Mouse (Mus musculus) olfactory bulb, adult 2 months (tissue): ENCODE data around the gene Psme3. TPM values are rescaled to one million over a fixed set of nuclear protein-coding genes. Genes with fewer than 3 reads are reported as not detected.

Experiments used
- H3K27ac ChIP-seq: fragments of 200-500 bp; 2 replicates; pipeline ENCODE4 v1.5.1; 2012; ENCODE audit warnings: low read depth, low read length; ENCODE audit not compliant: insufficient read depth
- H3K4me1 ChIP-seq: fragments of 200-500 bp; 2 replicates; pipeline ENCODE4 v1.6.1; 2012; ENCODE audit warnings: low read length; ENCODE audit not compliant: control insufficient read depth, insufficient read depth
- H3K4me3 ChIP-seq: fragments of 200-500 bp; 2 replicates; pipeline ENCODE4 v1.5.1; 2012; ENCODE audit warnings: mild to moderate bottlenecking, low read depth, low read length, moderate library complexity; ENCODE audit not compliant: insufficient read depth
- CTCF ChIP-seq: fragments of 200-500 bp; IDR thresholded peaks from 2 replicates; pipeline ENCODE4 v1.5.1; 2012; ENCODE audit warnings: low read depth, mild to moderate bottlenecking, low read length, moderate library complexity; ENCODE audit not compliant: insufficient read depth
- POLR2A ChIP-seq: fragments of 200-500 bp; IDR thresholded peaks from 2 replicates; pipeline ENCODE4 v1.6.1; 2012; ENCODE audit warnings: mild to moderate bottlenecking, low read depth, low read length, moderate library complexity; ENCODE audit not compliant: insufficient read depth
- WGBS: fragments of 180-500 bp; shearing (Covaris S2); methylation state at CpG from one replicate; pipeline ENCODE4 v1.1.7; 2018; 5-methylcytosine and 5-hydroxymethylcytosine counted together
- polyA plus RNA-seq: library from polyadenylated mRNA; stranded (reverse); fragments of >200 nt; gene quantifications from 2 replicates; pipeline ENCODE4 v1.2.4, GENCODE M21; 2012; ENCODE audit warnings: low replicate concordance; ENCODE audit not compliant: missing spikeins, insufficient read depth, insufficient read length

Gene Psme3
- polyA plus RNA-seq, 1 experiment: not detected

DNA sequence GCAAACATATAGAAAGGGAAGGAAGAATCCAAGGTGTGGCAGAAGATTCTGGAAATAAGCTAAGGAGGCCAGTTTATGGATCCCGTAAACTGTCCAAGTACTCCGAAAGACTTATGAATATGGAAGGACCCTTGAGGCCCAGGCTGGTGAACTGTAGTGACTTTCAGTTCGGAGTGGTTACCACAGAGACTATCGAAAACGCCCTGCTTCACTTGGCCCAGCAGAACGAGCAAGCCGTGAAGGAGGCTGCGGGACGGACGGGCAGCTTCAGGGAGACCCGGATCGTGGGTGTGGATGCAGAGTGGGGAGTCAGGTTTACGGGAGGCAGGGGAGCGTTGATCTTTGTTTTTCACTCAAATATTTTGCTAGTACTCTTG is 36.8 kb upstream of the Psme3 start:
- Histone ChIP-seq H3K27ac (no peak overlapping the region), H3K4me3 (peak overlapping the region; percentile 98), H3K4me1 (peaks cover 24% of the 10 kb centered on the region)
- 54% methylated on average over 14 of the region's 14 CpGs for WGBS
- TF ChIP-seq POLR2A (no peak), CTCF (no peak)

DNA sequence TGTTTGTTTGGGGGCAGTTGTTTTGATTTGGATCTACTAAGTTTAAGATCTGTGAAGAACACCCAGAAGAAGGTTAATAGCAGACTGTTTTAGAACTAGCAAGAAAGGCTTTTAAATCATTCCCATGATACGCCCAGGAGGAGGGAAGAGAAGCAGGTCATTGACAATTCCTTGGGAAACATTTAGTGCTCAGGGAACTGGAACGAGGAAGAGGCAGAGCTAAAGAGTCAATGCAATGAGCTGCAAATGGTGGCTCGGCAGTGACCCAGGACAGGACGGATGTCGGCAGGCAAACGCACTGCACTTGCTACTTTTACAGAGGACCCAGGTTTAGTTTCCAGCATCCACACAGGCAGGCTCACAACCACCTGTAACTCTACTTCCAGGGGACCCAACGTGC is 35.2 kb upstream of the Psme3 start:
- TF ChIP-seq CTCF (no peak), POLR2A (no peak)
- H3K27ac ChIP-seq: no peak overlapping the region
- 53% methylated on average over 7 of the region's 7 CpGs for WGBS
- no peak overlapping the region for H3K4me3 ChIP-seq
- H3K4me1 ChIP-seq: peaks cover 24% of the 10 kb centered on the region

DNA sequence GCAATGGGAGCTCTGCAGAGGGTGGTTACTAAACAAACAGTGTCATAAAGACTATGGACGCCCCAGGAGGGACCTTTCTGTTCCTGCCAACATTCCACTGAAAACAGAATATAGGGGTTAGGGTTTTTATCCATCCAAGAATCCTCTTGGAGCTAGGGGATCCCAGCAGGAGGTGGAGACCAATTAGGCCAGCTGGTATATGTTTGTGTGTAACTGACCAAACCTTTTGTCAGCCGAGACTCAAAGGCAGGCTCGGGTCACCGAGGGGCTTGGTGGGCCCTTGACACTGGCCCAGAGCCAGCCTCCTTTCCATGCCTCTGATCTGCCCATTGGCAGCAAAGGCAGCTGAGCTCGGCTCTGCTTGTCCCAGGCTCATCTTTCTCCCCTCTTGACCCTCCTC is 33.1 kb upstream of the Psme3 start:
- Histone ChIP-seq H3K4me1 (peaks cover 7% of the 10 kb centered on the region), H3K4me3 (no peak overlapping the region), H3K27ac (no peak overlapping the region)
- WGBS: 10% methylated on average over 5 of the region's 5 CpGs
- TF ChIP-seq CTCF (no peak), POLR2A (no peak)

DNA sequence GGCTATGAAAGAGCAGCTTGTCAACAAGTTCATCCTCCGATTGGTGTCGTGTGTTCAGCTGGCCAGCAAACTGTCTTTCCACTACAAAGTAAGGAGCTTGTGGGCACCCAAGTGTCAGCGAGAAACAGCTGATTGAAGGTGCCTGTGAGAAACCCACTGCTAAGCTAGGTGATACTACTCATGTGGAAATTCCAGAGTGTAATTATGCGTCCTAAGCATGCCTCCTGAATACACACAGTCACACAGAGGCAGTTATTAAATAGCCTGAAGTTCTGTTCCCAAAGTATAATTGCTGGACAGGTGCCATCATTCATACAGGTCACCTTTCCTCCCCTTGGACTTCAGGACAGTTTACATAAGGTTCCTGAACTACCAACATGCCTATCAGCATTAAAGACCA is 32.2 kb upstream of the Psme3 start:
- TF ChIP-seq POLR2A: no peak
- TF ChIP-seq CTCF: no peak
- H3K4me1 ChIP-seq: peaks cover 3% of the 10 kb centered on the region
- 70% methylated on average over 4 of the region's 4 CpGs for WGBS
- no peak overlapping the region for H3K27ac ChIP-seq
- no peak overlapping the region for H3K4me3 ChIP-seq

DNA sequence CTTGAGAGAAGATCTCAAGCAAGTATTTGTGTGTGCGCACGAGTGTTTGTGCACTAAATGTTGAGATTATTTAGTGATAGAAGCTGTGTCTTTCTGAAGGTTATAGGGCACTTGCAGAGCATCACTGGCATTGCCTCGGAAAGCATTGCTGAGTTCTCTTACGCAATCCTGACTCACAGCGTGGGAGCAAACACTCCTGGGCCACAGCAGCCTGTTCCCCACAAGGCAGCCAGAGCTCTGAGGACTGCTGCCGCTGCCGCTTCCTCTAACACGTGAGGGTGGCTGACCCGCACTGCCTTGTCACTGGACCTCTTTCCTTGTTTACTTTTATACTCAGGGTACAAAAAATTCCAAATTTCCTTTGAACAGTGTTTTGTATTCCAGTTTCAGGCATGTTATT is 28.7 kb upstream of the Psme3 start:
- WGBS: 76% methylated on average over 9 of the region's 9 CpGs
- no peak overlapping the region for H3K27ac ChIP-seq
- TF ChIP-seq CTCF (no peak), POLR2A (no peak)
- no peaks in the 10 kb centered on the region for H3K4me1 ChIP-seq
- H3K4me3 ChIP-seq: no peak overlapping the region

DNA sequence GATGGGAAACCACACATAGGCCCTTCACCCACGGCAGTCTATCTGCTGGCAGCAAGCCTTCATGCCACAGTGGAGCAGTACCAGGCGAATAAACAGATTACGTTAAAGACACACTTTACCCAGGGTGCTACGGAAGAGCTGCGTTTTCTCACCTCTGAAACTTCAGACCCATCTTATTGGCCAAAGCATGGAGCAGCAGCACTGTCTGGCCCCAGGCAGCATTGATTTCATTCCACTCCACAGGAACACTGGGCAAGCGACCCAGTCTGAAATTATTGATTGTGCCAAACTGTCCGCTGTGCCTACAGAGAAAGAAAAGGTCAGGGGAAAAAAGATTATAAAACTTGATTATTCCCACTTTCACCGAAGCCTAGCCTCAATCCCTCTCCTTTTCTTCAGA is 24.8 kb upstream of the Psme3 start:
- Histone ChIP-seq H3K4me1 (no peaks in the 10 kb centered on the region), H3K27ac (no peak overlapping the region), H3K4me3 (no peak overlapping the region)
- WGBS: 88% methylated on average over 8 of the region's 8 CpGs
- no peak for TF ChIP-seq POLR2A
- no peak for TF ChIP-seq CTCF

DNA sequence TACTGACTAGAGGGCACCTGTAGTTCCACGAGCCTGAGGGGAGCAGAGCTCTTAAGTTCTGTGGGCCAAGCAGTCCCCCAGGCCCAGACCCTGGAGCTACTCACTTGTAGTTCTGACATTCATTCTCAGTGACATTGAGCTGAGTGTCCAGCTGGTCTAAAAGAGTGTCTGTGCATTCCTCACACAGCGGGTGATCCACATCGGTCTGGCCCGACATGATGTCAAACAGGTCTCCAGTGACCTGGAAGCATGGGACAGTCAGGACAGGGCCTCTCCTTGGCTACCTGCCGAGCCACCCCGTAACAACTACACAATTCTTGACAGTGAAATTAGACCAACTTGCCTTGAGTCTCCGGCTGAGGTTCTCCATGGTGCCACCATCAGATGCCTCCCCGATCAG is 20.8 kb upstream of the Psme3 start:
- no peak for TF ChIP-seq CTCF
- TF ChIP-seq POLR2A: no peak
- no peaks in the 10 kb centered on the region for H3K4me1 ChIP-seq
- no peak overlapping the region for H3K27ac ChIP-seq
- WGBS: 91% methylated on average over 8 of the region's 8 CpGs
- H3K4me3 ChIP-seq: no peak overlapping the region

DNA sequence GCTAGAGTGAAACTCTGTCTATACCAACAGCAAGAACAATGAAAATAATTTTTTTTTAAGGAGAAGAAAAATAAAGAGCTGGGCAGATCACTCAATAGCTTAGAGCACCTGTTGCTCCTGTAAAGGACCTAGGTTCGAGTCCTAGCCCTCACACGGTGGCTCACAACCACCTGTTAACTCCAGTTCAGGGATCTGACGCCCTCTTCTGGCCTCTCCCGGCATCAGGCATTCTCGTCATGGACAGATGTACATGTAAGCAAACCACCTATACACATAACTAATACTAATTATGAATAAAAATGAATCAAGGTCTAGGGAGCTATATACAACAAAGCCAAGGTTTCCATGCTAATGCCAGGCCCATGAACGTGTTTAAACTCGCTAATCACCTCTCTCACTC is 15.1 kb upstream of the Psme3 start:
- 66% methylated on average over 7 of the region's 7 CpGs for WGBS
- Histone ChIP-seq H3K27ac (no peak overlapping the region), H3K4me3 (no peak overlapping the region), H3K4me1 (peaks cover 5% of the 10 kb centered on the region; the same call in 1 of the 2 replicates)
- TF ChIP-seq CTCF: no peak
- TF ChIP-seq POLR2A: no peak

DNA sequence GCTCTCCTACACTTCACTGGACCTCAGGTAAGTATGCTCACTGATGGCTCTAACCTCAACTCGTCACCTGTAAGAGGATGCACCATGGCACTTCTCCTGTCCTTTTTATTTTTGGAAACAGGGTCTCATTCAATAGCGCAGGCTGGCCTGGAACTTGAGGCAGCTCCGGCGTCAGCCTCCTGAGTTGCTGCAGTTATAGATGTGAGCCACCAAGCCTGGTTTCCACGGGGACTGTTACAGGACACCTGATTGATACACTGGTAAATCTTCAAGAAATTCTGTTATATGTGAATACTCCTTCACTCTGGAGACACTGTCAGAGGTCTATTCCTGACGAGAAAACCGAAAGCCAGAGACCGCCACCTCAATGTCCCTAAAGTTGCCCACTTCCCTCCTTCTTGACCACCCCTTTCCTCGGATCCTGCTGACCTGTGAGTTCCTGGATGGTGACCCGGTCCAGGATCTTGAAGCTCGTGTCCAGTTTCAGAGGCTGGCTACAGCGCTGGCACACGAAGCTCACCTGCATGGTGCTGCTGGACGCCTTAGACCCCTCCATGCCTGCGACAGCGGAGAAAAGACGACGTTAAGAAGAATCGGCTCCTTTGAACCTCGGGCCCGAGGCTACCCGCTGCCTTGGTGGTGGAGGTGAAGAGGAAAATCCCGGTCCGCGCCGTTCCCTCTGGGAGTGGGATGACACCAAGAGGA is 14.6 kb upstream of the Psme3 start:
- no peak for TF ChIP-seq POLR2A
- no peak for TF ChIP-seq CTCF
- Histone ChIP-seq H3K4me3 (peak overlapping the region; percentile 72), H3K27ac (no peak overlapping the region), H3K4me1 (peaks cover 5% of the 10 kb centered on the region; the same call in 1 of the 2 replicates)
- 11% methylated on average over 26 of the region's 26 CpGs for WGBS
